Mouse (Mus musculus) kidney, adult 11 months (tissue): Measurements from ENCODE around the gene Pdhb.
"Not testable (repeated sequence)": the region's sequence is repeated elsewhere in the genome, so short reads cannot be mapped to it uniquely, and the experiment has no call there.

Experiments used
- DNase-seq: peaks from one replicate; pipeline ENCODE4 v3.0.0; 2022

Gene Pdhb

DNA sequence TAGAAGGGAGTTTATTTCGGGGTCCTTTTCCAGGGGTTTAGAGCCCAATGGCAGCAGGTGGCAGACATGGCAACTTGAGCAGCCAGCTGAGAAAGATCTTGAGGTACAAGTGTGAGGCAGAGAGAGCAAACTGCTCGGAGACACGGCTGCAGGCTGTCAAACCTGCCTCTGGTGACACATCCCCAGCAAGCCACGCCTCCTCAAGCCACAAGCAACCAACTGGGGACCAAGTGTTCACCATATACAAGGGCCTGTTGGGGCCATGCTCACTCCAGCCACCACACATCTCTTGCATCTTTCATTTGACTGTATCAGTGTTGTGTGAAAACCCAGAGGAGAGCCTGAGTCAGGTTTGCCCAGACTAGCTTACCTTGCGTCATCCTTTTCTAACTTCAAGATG, 44.9 kb downstream of the Pdhb start:
- DNase-seq: no peak

DNA sequence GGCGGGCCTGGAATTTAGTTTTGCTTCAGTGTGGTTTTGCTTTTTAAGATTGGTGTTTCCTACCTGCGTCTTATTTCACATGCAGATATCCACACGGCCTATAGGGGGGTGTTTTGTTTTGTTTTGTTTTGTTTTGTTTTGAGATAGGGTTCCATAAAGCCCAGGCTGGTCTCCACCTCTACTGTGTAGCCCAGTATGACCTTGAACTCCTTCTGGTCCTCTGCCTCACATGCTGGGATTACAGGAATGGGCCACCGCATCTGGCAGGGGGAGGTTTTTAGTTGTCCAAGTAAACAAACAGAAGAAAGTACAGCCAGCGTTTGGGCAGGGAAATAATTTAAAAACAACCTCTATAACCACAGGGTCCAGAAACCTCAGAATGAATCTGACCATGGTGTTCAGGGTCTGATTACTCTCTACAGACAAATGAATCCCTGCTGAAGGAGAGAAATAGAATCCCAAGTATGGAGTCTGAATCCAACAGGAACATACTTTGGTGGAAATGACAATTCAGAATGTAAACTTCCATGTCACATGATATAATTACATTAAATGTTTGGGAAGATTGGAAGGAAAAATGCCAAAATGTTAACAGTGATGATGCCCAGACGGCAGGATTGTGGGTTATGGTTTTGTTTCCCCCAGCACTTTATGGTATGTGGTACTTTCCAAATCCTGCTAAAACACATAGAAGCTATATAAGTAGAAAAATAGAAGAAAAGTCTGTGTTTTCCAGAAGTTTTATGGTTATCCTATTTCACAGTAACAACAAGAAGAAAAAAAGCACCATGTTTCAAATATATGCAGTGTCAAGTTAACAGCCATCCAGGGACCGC, 48.6 kb downstream of the Pdhb start:
- DNase-seq: no peak

- DNase-seq: not testable (repeated sequence)
Observed at GRCm38 (mm10) chr14:8123611-8124010, 49.2 kb downstream of the Pdhb start.

DNA sequence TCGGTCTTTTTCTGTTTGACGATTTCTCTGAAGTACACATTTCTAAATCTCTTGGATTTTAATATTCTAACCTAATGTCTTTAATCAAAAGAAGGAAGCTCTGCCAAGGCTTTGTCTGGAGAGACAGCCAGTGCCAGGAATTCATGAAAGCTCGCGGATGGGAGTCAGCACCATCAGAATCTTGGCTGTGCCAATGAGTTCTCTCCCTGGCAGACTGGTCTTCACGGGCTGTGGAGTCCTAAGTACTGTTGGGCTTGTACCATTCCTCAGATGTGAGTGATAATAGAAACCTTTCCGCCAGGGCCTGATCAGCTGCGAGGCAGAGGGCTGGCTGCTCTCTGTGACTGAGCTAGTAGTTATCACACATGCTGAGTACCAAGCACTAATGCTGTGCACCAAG, 49.7 kb downstream of the Pdhb start:
- DNase-seq: no peak

GRCm38 (mm10) chr14:8119904-8120303, 52.9 kb downstream of the Pdhb start:
- DNase-seq: no peak

DNA sequence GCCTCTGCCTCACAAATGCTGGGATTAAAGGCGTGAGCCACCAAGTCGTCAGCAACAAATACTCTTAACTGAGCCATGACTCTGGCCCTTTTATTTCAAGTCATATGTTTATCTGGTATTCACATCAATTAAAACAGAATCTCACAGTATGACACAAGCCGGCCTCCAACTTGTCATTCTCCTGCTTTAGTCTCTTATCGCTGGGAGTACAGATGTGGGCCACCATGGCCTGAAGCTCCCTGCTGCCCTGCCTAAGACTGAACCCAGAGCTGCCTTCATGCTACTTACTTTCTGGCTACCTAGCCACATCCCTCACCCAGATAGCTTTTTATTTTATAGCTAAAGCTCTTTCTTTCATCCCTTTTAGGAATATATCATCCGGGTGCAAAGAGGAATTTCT, 53.4 kb downstream of the Pdhb start:
- DNase-seq: no peak

- DNase-seq: no peak
Observed at GRCm38 (mm10) chr14:8117371-8117770, 55.5 kb downstream of the Pdhb start.
